Mouse (Mus musculus) thymus, postnatal 36 days (tissue): ENCODE results near the gene Wwox.

ENCODE experiments used
- DNase-seq, 2 experiments: peaks; one replicate each; pipeline ENCODE4 v3.0.0; 2022; ENCODE audit warnings: mixed read lengths in 2 of 2

Wwox gene

DNA sequence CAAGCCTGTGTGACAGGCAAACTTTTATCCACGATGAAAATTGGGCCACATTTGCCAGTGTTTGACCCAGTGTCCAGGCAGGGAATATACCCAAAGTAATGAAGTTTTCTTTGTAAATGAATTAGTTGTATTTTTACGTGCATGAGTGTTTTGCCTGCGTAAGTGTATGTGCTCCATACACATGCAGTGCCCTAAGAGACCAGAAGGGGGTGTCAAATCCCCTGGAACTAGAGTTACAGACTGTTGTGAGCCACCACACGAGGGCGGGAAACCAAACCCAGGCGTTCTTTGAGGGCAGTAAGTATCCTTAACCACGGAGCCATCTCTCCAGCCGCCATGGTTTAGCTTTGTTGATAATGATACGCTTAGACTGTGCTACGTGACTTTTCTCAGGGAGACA, 755.9 kb downstream of the Wwox start:
- DNase-seq, result no peak

DNA sequence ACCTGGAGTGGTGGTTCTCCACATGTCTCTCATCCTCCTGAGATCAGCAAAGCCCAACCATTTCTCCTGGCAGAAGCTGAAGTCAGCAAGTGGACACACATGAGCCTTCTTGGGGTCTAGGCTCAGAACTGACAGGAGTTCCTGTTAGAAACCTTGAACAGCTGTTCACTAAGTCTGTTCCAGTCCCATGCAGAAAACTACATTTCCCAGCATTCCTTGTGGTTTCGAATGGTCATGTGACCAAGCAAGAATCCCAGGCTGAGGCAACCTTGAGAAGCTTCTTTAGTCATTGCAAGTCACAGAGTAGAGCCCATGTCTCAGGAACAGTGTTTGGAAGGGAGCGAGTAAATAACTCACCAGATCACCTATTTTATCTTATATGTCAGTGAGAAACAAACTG, 757.4 kb downstream of the Wwox start:
- no peak for DNase-seq

DNA sequence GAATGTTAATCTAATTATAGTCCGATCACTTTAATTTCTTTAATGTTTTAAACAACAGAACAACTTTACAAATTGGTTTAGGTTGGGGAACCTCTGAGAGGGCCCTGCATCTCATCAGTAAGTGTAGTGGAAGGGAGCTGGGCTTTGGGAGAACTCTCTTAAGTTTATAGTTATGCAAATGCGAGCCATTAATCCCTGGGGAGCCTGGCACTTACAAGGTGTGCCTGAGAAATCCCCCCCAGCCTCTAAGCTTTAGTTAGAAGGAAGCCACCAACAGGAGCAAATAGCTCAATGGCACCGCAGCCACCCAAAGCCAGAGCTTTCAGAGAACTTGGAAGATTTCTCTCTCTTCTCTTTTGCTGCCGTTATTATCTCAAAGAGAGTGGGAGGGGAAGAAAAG, 759.7 kb downstream of the Wwox start:
- no peak for DNase-seq

DNA sequence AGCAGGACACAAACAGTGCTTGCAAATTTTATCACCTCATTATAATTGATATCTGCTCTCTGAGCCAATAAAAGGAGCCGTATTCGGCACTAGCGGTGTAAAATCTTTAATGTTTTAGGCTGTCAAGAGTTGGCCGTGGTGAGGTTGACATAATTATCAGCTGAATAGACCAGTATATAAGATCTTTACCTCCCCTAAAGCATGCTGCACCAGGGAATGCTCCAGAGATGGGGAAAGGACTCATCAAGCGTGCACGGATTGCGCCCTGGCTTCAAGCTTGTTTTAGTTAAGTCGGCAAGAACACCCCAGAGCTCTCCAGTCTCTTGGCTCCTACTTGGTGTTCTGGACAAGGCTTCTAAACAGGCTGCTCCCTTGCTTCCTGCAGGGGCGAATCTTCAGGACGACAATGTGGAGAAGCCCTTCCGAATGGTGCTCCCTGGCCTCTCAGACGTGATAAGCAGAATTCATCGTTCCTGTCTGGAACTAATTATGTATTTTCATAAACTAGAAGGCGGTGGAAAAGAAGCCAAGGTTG, 760.2 kb downstream of the Wwox start:
- no peak for DNase-seq

DNA sequence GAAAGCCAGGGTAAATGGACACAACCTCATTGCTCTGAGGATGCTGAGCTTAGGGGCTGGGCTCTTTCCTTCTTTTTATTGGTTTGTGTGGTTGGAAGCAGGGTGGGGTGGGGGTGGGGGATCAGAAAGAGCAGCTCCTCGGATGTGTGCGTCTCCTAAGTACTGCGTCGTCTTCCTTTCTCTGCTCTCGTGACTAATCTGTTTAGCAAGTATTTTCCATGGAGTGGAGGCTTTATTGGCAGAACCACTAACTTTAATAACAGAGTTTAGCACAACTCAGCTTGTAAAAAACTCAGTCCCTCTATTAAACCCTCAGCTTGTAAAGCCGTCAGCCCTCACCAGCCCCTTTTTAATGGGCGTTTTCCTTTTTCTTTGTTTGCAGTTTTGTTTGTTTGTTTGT, 762.3 kb downstream of the Wwox start:
- no peak for DNase-seq

DNA sequence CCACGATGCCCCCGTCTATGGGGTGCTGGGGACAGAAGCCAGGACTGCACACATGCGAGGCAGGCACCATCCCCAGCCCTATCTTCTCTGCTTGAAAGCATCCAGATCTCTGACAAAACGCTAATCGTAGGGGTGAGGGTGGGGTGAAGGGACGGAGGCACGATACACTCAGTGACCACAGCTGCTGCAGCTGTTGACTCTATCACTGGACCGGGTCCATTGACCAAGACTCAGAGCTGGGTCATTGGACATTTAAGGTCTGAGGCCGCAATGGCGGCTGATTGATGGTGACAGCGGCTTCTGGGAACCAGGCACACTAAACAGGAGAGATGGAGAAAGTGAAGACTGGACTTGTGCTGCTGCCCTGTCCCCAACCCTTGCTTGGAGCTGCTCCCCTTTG, 768.0 kb downstream of the Wwox start:
- no peak for DNase-seq

DNA sequence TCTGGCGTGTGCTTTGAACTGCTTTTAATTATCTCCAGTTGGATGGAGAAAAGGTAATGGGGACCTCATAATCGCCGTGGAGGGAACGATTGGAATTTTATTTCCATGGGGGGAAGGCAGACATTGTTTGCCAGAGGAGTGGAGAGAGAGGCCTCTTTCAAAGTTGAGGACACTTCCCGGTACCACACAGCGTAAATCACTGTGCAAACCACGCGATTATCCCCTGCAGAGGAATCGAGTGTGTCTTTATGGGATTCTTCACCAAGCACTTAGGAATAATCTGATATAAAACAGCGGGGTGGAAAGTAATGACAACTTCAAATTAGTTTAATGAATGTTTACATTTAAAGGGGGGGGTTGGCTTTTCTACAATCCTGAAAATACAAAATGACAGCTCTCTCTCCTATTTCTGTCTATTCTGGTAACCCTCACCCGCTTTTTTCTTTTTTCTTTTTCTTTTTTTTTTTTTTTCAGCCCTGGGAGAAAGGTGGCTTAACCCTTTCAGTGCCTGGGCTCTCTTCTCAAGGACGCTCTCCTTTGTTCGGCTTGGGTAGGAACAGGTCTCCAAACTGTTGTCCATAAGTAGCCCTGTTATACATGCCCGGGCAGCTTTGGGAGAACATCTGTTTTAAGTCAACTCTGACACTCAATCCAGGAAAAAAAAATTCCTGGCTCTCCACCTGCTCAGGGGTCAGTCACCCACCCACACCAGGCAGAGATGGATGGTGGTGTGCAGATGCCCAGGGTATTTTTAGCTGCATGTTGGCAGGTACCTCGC, 769.1 kb downstream of the Wwox start:
- no peak for DNase-seq

DNA sequence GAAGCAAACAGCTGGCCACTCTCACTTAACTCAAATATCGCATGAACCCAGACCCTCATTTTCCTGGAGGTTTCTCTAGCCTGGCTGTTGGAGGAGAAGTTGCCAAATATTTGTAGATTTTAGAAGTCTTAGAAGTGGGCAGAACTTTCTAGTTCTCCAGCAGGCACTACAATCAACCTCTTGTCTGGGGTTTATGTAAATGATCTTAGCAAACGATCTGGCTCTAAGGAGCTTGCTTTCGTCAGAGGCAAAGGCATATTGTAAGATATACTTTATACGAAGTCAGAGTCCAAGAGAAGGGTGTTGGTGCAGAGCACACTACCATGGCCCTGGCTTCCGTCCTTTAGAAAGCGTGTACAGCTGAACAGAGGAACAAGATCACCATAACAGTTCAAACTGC, 770.6 kb downstream of the Wwox start:
- no peak for DNase-seq

DNA sequence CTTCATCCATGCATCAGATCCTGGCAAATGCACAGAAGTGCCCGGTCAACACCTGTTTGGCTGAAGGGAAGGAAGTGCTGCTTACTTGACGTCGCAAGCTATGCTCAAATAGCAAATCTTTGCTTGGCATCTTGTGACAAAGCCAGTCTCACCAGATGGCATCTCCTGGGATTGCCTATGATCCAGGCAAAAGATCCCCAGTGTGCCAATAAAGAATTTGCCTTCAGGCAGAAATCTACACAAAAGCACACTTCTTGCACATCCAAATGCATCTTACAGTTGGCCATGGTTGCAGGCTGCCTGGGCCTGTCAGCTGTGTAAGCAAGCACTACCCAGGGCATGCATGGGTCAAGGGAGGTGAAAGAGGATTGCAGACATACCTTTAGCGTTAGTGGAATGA, 773.7 kb downstream of the Wwox start:
- no peak for DNase-seq

DNA sequence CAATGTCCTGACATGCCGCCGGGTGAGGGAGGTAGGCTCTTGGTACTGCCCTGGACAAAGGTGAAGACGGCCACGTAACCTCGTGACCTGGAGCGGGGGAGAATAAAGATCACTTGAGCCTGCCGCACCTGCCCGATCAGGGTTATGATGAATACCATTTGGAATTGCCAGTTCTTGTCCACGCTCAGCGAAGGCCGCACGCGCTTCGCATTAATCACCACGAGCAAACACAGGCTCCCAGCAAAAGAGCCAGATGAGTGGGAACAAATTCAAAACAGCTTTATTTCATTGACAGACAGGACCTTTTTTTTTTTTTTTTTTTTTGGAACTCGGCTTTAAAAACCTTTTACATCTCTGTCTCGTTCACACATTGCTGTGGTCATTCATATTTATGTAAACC, 775.4 kb downstream of the Wwox start:
- DNase-seq, result no peak

DNA sequence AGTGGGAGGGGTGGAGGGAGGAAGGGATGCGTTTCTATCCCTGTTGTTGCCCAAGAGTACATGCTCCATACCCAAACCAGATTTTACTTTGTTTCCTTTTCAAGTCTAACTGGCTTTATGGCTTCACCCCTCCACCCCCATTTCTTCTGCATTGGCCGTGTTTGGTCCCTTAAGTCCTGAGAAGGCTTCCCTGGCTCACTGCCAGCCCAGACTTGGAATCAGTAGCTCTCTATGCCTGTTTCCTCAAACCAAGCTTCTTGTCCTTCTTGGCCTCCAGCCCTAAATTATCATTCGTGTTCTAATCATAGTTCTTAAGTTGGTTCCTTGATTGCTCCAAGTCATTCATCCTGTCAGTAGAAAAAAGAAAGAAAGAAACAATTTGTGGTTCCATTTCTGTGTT, 777.3 kb downstream of the Wwox start:
- DNase-seq, result no peak

DNA sequence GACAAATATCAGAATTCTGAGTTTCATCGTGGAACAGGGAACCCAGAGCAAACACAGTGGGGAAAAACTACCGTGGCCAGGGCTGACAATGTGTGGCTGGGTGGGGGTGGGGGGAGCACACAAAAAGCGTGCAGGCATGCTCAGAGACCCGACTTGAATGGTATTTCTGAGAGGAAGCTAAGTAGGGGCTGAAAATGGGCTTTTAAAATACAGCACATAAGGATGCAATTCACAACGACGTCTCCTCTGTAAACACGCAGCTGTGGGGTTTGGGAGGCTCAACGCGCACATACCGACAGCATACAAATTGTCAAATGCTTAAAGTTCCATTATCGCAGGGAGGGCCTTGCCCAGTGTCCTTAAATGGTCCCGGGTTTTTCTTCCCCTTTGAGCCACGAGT, 783.1 kb downstream of the Wwox start:
- no peak for DNase-seq

DNA sequence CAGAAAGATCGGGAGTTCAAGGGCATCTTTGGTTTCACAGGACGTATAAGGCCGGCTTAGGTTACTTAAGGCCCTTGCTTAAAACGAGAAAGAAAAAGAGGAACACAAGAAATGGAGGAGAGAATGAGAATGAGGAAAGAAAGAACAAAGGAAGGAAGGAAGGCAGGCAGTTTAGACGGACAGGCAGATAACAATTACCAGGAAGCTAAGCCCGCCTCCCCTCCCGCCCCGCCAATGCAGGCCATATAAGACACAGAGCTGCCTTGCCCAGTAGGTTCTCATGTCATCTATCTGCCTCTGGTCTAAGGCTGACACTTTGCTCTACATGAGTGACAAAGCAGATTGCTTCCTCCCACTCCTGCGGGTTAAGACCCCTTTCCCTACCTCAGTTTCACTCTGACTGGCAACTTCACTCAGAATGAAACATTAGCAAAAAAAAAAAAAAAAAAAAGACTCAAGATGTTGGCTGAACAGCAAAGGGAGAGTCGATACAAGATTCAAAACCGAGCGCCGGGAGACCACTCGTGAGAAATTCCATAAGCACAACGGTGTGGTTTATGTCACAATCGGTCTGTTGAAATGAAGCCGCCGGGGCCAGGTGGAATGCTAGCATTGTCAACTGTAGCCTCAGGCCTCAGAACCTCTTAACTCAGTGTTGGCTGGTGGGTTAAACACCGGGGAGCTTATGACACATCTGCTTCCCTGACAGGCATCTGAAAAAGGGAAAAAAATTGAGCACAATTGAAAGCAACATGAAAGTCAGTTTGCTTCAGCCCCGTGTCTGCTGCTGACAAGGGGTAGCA, 787.5 kb downstream of the Wwox start:
- DNase-seq, result peak; percentile 14 to 17

DNA sequence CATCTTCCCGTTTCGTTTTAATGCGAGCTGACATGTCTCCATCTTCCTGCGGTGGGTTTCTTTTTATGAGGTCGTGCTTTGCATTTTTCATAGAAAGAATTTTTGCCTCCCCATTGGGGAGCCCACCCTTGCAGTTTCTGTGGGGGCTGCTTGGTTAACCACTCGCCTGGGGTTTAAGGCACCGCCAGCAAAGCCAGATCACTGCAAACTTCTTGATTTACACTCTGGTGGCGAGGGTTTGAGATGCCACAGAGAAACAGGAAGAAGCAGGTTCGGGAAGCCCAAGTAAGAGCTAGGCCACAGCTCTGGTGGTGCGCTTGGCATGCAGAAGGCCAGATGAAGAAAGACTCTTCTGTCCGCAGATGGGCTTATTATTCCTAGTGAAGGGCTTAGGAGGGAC, 789.4 kb downstream of the Wwox start:
- peak; percentile 36 to 41 for DNase-seq

DNA sequence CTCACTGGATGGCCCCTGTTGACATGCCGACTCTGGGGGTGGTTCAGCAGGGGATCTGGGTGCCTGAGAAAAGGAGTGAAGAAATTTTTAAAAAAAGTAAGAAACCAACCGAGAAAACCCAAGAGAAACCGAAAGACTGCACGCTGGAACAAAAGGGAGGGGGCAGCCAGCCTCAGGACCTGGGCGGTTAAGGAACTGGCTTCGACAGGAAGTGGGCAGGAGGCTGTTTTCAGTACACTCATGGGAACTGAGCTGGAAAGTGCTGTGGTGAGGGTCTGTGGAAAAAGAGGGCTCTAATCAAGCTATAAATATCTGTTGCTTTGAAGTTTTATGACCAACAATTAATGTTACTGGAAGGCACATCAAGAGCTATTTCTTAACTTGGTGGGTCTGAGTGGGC, 794.6 kb downstream of the Wwox start:
- peak; percentile 54 to 70 for DNase-seq

DNA sequence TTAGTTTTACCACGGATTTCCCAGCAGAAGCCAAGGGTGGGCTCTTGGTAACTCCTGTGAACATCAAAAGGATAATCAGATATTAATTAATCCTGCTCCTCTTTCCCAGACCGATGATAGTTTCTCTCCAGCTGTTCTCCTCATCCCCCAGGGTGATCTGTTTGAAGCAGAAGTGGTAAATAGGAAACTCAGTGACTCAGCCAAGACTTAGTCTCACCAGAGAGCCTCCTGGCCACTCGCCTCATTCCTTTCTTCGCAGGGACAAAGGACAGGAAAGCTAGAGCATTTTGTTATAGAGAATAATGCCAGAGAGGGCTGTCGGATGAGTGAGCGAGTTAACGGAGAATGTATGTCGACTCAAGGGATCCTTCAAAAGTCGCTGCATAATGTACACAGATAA, 798.1 kb downstream of the Wwox start:
- DNase-seq, result no peak

DNA sequence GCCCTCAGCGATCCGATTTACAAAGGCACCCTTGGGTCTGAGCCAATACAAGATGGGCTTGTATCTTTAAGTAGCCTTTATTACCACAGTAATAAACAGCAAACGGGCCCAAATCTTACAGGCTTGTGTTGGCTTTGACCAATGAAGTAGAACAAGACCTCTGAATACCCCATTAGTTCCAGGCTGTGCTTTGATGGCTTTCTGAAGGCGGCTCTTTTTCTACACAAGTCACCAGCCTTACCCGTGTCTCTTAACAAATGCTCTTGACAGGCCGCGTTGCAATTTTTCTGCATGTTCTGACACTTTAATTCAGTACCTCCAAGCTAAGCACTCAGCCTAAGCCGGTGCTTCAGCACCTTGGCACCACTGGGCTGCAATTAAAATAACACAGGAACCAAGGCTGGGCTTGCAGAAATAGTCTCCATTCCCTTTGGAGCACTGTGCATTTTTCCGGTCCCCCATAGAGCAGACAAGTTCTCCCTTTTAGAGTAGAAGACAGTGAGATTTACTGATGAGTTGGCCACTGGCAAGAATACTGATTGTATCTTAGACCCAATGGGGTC, 804.1 kb downstream of the Wwox start:
- DNase-seq, result no peak

DNA sequence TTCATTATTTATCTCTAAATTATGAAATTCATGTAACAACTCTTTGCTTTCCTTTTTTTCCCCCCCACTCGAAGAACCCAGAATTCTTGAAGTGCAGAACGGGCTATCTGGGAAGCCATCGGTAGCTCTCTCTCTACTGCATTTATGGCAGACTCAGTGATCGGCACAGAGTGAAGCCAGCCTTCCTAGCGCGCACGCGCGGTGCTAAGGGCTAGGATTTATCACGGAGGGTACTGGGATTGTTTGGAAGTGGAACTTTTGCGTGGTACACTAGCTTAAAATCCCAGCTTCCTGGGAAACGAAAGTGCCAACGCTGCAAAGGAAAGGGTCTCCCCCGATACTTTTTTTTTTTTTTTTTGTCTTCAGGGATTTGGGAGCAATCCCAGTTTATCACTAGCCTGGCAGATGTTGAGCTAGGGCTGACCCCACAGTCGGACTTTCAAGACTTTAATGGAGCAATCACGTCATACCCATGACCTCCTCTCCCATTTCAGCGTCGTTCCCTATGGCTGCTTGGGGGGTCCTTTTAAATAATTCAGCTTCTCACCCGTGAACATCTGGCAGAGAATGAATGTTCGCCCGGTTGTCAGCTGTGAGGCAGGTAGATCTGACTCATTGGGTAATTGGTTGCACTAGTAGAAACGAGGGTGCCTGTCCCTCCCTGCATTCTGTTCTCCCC, 810.4 kb downstream of the Wwox start:
- no peak for DNase-seq

DNA sequence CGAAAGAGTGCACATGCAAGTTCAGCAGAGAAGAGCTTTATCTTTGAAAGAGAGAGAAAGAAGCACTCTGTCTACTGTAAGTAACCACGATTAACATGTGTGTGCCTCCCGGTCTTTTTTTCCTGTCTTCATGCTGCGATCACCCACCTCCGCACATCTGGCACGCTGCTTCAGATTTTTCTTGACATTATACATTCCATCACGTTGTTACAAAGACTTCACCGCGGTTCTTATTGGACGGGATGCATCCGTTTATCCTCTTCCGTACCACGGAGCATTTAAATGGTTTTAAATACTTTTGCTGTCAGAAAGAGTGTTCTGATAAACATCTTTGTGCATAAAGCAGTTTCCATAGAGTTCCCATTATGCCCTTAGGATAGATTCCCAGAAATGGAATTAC, 816.1 kb downstream of the Wwox start:
- DNase-seq, result no peak

DNA sequence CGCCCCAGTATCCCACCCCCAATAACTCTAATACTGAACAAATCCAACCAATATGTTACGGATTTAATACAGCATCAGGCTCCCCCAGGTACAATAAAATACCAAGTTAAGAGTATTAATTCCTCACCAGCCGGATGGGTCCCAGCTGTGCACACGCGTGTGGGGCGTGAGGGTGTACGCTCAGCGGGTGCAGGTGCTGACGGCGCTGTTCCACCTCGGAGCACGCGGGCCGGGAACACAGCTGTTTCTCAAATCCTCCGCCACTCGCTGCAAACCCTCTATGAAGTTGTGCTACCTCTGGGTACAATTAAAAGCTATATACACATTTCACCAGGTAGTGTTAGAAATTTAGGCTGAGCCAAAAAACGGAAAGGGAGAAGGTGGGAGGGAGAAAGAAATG, 818.0 kb downstream of the Wwox start:
- DNase-seq, result no peak

DNA sequence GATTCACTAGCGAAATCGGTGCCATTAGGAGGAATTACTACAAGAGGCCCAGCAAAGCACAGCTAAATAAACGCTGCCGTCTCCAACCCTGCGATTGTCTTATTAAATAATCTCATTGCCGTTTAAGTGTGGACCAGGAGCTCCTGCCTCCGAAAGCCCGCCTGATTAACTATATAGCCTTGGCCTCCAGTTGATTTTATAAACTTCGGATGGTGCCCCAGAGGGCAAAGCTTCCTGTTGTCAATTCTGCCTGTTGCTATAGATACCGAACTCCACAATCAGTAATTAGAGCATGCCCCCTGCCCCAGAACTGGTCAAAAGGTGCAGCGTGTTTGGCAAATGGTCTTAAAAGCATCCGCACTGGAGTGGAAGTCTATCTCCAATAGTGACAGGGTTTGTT, 820.4 kb downstream of the Wwox start:
- no peak for DNase-seq

DNA sequence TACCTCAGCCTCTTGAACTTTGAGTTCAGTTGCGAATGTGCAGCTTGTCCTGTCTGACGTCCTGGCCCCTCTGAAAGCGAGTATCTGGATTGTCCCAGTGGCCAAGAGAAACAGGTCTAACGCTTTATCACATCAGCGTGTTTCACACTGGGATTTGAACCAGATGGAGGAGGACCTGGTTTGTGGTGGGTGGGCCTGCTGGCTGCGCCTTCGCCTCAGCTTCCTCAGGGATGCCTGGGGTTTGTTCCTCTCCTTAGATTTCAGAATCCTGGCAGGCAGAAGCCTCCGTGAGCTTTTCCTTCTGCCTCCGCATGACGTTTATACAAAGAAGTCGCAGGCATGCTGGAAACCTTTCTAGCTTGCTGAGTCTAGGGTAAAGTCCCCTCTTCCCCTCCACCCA, 827.7 kb downstream of the Wwox start:
- DNase-seq, result no peak

DNA sequence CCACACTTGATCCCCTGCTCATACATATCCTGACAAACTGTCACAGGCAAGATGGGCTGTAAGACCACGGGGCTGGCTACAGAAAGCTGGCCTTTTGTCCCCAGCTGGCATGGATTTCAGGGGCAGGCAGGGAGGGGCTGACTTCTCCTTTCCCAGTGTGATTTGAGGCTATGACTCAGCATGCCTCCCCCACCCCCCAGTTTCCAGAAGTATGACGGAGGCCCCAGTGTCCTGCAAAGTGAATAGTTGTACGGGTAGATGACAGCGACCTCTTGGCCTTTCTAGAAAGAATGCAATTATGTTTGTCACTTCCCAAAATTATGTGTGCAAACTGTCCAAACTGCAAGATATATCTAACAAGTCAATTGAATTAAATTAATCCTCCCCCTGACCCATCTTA, 830.1 kb downstream of the Wwox start:
- no peak for DNase-seq
